Mouse (Mus musculus) adrenal gland (tissue): ENCODE results near the gene Akt1s1.

ENCODE experiments used
- intact Hi-C: fragments of 180-260 bp; cut with DNase I; formaldehyde crosslinking; loops from one replicate; pipeline ENCODE4 v1.15.1; 2025
- long read RNA-seq, 2 experiments: library from polyadenylated mRNA; unstranded; transcript quantifications; one replicate each; pipeline ENCODE4 v2.0.0; 2020; ENCODE audit warnings: borderline replicate concordance in 1 of 2; ENCODE audit not compliant: insufficient replicate concordance in 1 of 2

Akt1s1 gene
- long read RNA-seq, experiment 1, transcript Akt1s1-203 (5 exons, 1,160 nt) = major isoform, 11 of 32 reads
- long read RNA-seq, experiment 1, transcript Akt1s1-204 (5 exons, 1,812 nt) = minor isoform, 5 of 32 reads
- long read RNA-seq, experiment 1, partial matches to known transcripts = 6 of 32 reads
- long read RNA-seq, experiment 1, other reads (novel, unspliced or antisense) = 9 of 32 reads
- long read RNA-seq, experiment 2, transcript Akt1s1-204 (5 exons, 1,812 nt) = major isoform, 7 of 20 reads
- long read RNA-seq, experiment 2, transcript Akt1s1-203 (5 exons, 1,160 nt) = major isoform, 7 of 20 reads
- long read RNA-seq, experiment 2, partial matches to known transcripts = 3 of 20 reads
- long read RNA-seq, experiment 2, other reads (novel, unspliced or antisense) = 3 of 20 reads

GRCm38 (mm10) chr7:44848561-44849415 is at the start of gene Akt1s1, which contains the start of gene Tbc1d17:
TSS of gene Akt1s1 (plus strand) at chr7:44848991.
TSS of gene Tbc1d17 (minus strand) at chr7:44849079.
- intact Hi-C loops = no loop called here

GRCm38 (mm10) chr7:44808927-44809326 is 39.9 kb upstream of the Akt1s1 start:
- intact Hi-C loops = no loop called here

GRCm38 (mm10) chr7:44809466-44809865 is 39.3 kb upstream of the Akt1s1 start:
- intact Hi-C loops = no loop called here

GRCm38 (mm10) chr7:44810365-44810764 is 38.4 kb upstream of the Akt1s1 start:
- intact Hi-C loops = no loop called here

GRCm38 (mm10) chr7:44810819-44811557 is 37.8 kb upstream of the Akt1s1 start:
- intact Hi-C loops = no loop called here

- intact Hi-C loops = no loop called here
Observed at GRCm38 (mm10) chr7:44812651-44813325, 36.0 kb upstream of the Akt1s1 start.

GRCm38 (mm10) chr7:44813985-44814384 is 34.8 kb upstream of the Akt1s1 start:
- intact Hi-C loops = no loop called here

GRCm38 (mm10) chr7:44814423-44814822 is 34.4 kb upstream of the Akt1s1 start:
- intact Hi-C loops = no loop called here

GRCm38 (mm10) chr7:44814952-44815553 is 33.7 kb upstream of the Akt1s1 start:
- intact Hi-C loops = no loop called here

GRCm38 (mm10) chr7:44815721-44816469 is 32.9 kb upstream of the Akt1s1 start, which contains the start of the genes Nup62 and Il4i1:
TSS of gene Nup62 (plus strand) at chr7:44816088.
TSS of gene Il4i1 (plus strand) at chr7:44816387.
- intact Hi-C loops = loop anchor here (2.0 kb wide), 1 partner anchor 67 kb away; the partner anchor contains the start of gene Vrk3

GRCm38 (mm10) chr7:44816470-44817021 is 32.2 kb upstream of the Akt1s1 start, which contains the start of gene Atf5:
TSS of gene Atf5 (minus strand) at chr7:44816658.
- intact Hi-C loops = loop anchor here (2.0 kb wide), 1 partner anchor 68 kb away; the partner anchor contains the start of gene Vrk3

- intact Hi-C loops = loop anchor here (2.0 kb wide), 1 partner anchor 69 kb away; the partner anchor contains the start of gene Vrk3
Observed at GRCm38 (mm10) chr7:44817441-44817840, 31.4 kb upstream of the Akt1s1 start.

- intact Hi-C loops = no loop called here
Observed at GRCm38 (mm10) chr7:44818164-44818563, 30.6 kb upstream of the Akt1s1 start.

GRCm38 (mm10) chr7:44818751-44819235 is 30.0 kb upstream of the Akt1s1 start:
- intact Hi-C loops = no loop called here

GRCm38 (mm10) chr7:44819391-44819790 is 29.4 kb upstream of the Akt1s1 start:
- intact Hi-C loops = no loop called here

- intact Hi-C loops = no loop called here
Observed at GRCm38 (mm10) chr7:44819863-44820262, 28.9 kb upstream of the Akt1s1 start.

GRCm38 (mm10) chr7:44820525-44820924 is 28.3 kb upstream of the Akt1s1 start:
- intact Hi-C loops = no loop called here

GRCm38 (mm10) chr7:44821666-44822448 is 26.9 kb upstream of the Akt1s1 start:
- intact Hi-C loops = no loop called here
